Mouse (Mus musculus) activated CD4-positive, CD25-positive, alpha-beta regulatory T cell (primary cell): ENCODE measurements around the gene Pygo1. TPM values are rescaled to one million over a fixed set of nuclear protein-coding genes. Genes with fewer than 3 reads are reported as not detected.

Source experiments
- polyA plus RNA-seq, 2 experiments: library from polyadenylated mRNA; unstranded; fragments of 100-300 nt; shearing (Covaris generic); gene quantifications; one replicate each; pipeline ENCODE4 v1.2.1; 2017

Pygo1 gene
- polyA plus RNA-seq: under 1 TPM in 1 of 2 experiments, not detected in 1; 0.04 TPM

GRCm38 (mm10) chr9:72925021-72925934, at the start of gene Pygo1:
Gene Pygo1, plus strand, starts transcription at chr9:72925645.

GRCm38 (mm10) chr9:72958521-72959450, 33.3 kb downstream of the Pygo1 start, which contains the start of the genes Dyx1c1 and Gm44503:
Gene Dyx1c1, plus strand, starts transcription at chr9:72958785.
Gene Gm44503, plus strand, starts transcription at chr9:72958852.

GRCm38 (mm10) chr9:72985250-72986220, 60.1 kb downstream of the Pygo1 start, which contains the start of the genes Ccpg1os and Ccpg1:
Gene Ccpg1os, minus strand, starts transcription at chr9:72985382.
Gene Ccpg1, plus strand, starts transcription at chr9:72985429.

Other genes starting within 250 kb of the Pygo1 start
- under 1 TPM in 1 of 2 experiments, not detected in 1; 0.33 TPM for gene Prtg, start 118.8 kb upstream of the Pygo1 start, polyA plus RNA-seq
- gene Dyx1c1, start 33.1 kb downstream of the Pygo1 start, polyA plus RNA-seq: 1 to 10 TPM; 3.0 to 4.4 TPM
- gene Gm44503, start 33.2 kb downstream of the Pygo1 start, polyA plus RNA-seq: not detected
- 1 to 10 TPM; 4.3 to 5.7 TPM for gene Ccpg1os, start 59.7 kb downstream of the Pygo1 start, polyA plus RNA-seq
- 10 to 100 TPM; 61.3 to 96.4 TPM for gene Ccpg1, start 59.8 kb downstream of the Pygo1 start, polyA plus RNA-seq
- 10 to 100 TPM; 21.3 to 23.2 TPM for gene Pigb, start 114.7 kb downstream of the Pygo1 start, polyA plus RNA-seq
- 10 to 100 TPM; 53.4 to 64.9 TPM for gene Rab27a, start 119.2 kb downstream of the Pygo1 start, polyA plus RNA-seq
- 1 to 10 TPM in 1 of 2 experiments, under 1 TPM in 1; 0.95 to 1.4 TPM for gene Khdc3, start 176.2 kb downstream of the Pygo1 start, polyA plus RNA-seq
- gene Gm20509, start 176.8 kb downstream of the Pygo1 start, polyA plus RNA-seq: not detected
- gene Rsl24d1, start 187.8 kb downstream of the Pygo1 start, polyA plus RNA-seq: 10 to 100 TPM; 75.9 to 85.6 TPM